ENCODE assay signal across 20 mouse cellular contexts in the genomic region with DNA sequence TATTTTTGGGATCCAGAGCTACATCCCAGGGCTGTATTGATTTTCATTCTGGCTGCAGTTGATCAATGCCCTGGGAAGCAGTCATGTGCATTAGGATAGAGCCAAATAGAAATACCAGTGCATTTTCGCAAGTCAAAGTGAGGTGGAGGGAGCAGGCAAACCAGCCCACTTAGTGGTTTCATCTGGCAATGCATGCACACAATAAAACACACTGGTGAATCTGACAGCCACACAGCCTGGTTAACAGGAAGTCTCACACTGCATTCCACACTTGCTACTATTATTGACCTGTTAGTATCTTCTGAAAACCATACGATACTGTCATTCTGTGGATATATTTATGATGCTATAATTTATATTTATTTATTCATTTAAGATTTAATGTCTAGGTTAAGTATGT.
DNase-seq lines count a peak whose midpoint lies in the region; ATAC-seq and TF ChIP-seq lines count a peak whose summit lies in the region.
"Had no signal": no experiment of that assay in that cellular context is flagged by ENCODE, and none has a peak within 500 bp of the region (broad histone marks: within the 10 kb centered on the region; RNA-seq: fewer than 3 reads in every experiment).

No protein-coding gene starts in this region.

- no peaks in the 10 kb centered on the region for H3K36me3 ChIP-seq in kidney, embryonic 16.5 days (ENCODE audit: insufficient read depth, low read length)
- H3K36me3 ChIP-seq in midbrain, postnatal 0 days (ENCODE audit: insufficient read depth, low read length), result no peaks in the 10 kb centered on the region
- no peaks in the 10 kb centered on the region for H3K36me3 ChIP-seq in midbrain, embryonic 13.5 days
- H3K36me3 ChIP-seq: embryonic facial prominence, embryonic 10.5 days; embryonic facial prominence, embryonic 12.5 days; forebrain, embryonic 15.5 days had no signal

- peak; percentile 21; the same call in 1 of the 2 replicates for TF ChIP-seq CTCF in midbrain, postnatal 0 days (IDR thresholded peaks at IDR 0.05)

- DNase-seq in kidney, postnatal 25 days, result no peak
- peak; percentile 3 for DNase-seq in midbrain, postnatal 0 days (ENCODE audit: low spot score)
- DNase-seq in retina, postnatal 1 day, result peak; percentile 3
- DNase-seq in frontal cortex, postnatal 10 days (ENCODE audit: low spot score in 2 of 2), result no peak
- DNase-seq: adrenal gland, adult 2 months; adrenal gland, postnatal 10 days; adrenal gland, postnatal 25 days; cerebellum, adult 11-12 months; cerebellum, adult 2 months; cerebellum, adult 9-10 months; cerebellum, postnatal 10 days; cerebellum, postnatal 25 days had no signal

- H3K27ac ChIP-seq in kidney, embryonic 16.5 days (ENCODE audit: low read length), result no peak overlapping the region
- H3K27ac ChIP-seq in midbrain, postnatal 0 days (ENCODE audit: low read depth, low read length), result no peak overlapping the region
- no peak overlapping the region for H3K27ac ChIP-seq in midbrain, embryonic 13.5 days
- H3K27ac ChIP-seq: embryonic facial prominence, embryonic 10.5 days; embryonic facial prominence, embryonic 12.5 days; forebrain, embryonic 13.5 days; forebrain, embryonic 15.5 days had no signal

- H3K4me2 ChIP-seq in kidney, embryonic 16.5 days (replicated peaks; ENCODE audit: low read depth, low read length), result no peak overlapping the region
- no peak overlapping the region for H3K4me2 ChIP-seq in midbrain, postnatal 0 days (ENCODE audit: low read depth, low read length, poor library complexity, severe bottlenecking)
- H3K4me2 ChIP-seq in midbrain, embryonic 13.5 days (replicated peaks), result no peak overlapping the region
- H3K4me2 ChIP-seq: embryonic facial prominence, embryonic 12.5 days; forebrain, embryonic 13.5 days; forebrain, embryonic 15.5 days had no signal

- 62% methylated on average over 2 of the region's 2 CpGs for WGBS in kidney, embryonic 16.5 days
- WGBS in midbrain, postnatal 0 days, result 81% methylated on average over 2 of the region's 2 CpGs
- WGBS in midbrain, embryonic 13.5 days, result 87% methylated on average over 2 of the region's 2 CpGs

- H3K9me3 ChIP-seq in kidney, embryonic 16.5 days (ENCODE audit: low read length), result no peaks in the 10 kb centered on the region
- H3K9me3 ChIP-seq in midbrain, postnatal 0 days (ENCODE audit: low read length), result no peaks in the 10 kb centered on the region
- H3K9me3 ChIP-seq in midbrain, embryonic 13.5 days, result no peaks in the 10 kb centered on the region
- H3K9me3 ChIP-seq: embryonic facial prominence, embryonic 10.5 days; embryonic facial prominence, embryonic 12.5 days; forebrain, embryonic 13.5 days; forebrain, embryonic 15.5 days had no signal

- peak; percentile 73; the same call in 1 of the 2 replicates for ATAC-seq in kidney, embryonic 16.5 days (ENCODE audit: low FRiP score, low TSS enrichment)
- ATAC-seq in midbrain, postnatal 0 days (ENCODE audit: low FRiP score), result no peak
- ATAC-seq in midbrain, embryonic 13.5 days, result no peak
- peak; percentile 75 to 77; a peak in 2 of 4 replicates for ATAC-seq in hematopoietic stem cell, adult 5-6 weeks (replicated peaks in 1 of 2; ENCODE audit: insufficient read depth in 1 of 2, low FRiP score in 2 of 2, low TSS enrichment in 1 of 2, low read depth in 1 of 2, poor library complexity in 2 of 2, severe bottlenecking in 2 of 2)
- no peak for ATAC-seq in monocyte, adult 5-6 weeks (replicated peaks; ENCODE audit: insufficient number of reproducible peaks, low FRiP score, low TSS enrichment, poor library complexity, severe bottlenecking)
- ATAC-seq: forebrain, embryonic 13.5 days; forebrain, embryonic 15.5 days had no signal

- H3K27me3 ChIP-seq in kidney, embryonic 16.5 days (ENCODE audit: insufficient read depth, low read length), result no peaks in the 10 kb centered on the region
- H3K27me3 ChIP-seq in midbrain, postnatal 0 days (ENCODE audit: insufficient read depth, low read length), result no peaks in the 10 kb centered on the region
- H3K27me3 ChIP-seq in midbrain, embryonic 13.5 days, result no peaks in the 10 kb centered on the region
- H3K27me3 ChIP-seq: embryonic facial prominence, embryonic 12.5 days; forebrain, embryonic 13.5 days; forebrain, embryonic 15.5 days had no signal

- H3K4me3 ChIP-seq in kidney, embryonic 16.5 days (ENCODE audit: low read length), result no peak overlapping the region
- no peak overlapping the region for H3K4me3 ChIP-seq in midbrain, postnatal 0 days (ENCODE audit: low read depth, low read length)
- H3K4me3 ChIP-seq in midbrain, embryonic 13.5 days (replicated peaks), result no peak overlapping the region
- H3K4me3 ChIP-seq: embryonic facial prominence, embryonic 10.5 days; embryonic facial prominence, embryonic 12.5 days; forebrain, embryonic 13.5 days; forebrain, embryonic 15.5 days had no signal

- no peaks in the 10 kb centered on the region for H3K4me1 ChIP-seq in kidney, embryonic 16.5 days (ENCODE audit: insufficient read depth, low read length)
- no peaks in the 10 kb centered on the region for H3K4me1 ChIP-seq in midbrain, postnatal 0 days (ENCODE audit: insufficient read depth, low read length)
- H3K4me1 ChIP-seq in midbrain, embryonic 13.5 days (replicated peaks), result no peaks in the 10 kb centered on the region
- H3K4me1 ChIP-seq: embryonic facial prominence, embryonic 10.5 days; embryonic facial prominence, embryonic 12.5 days; forebrain, embryonic 13.5 days; forebrain, embryonic 15.5 days had no signal

- no peak overlapping the region for H3K9ac ChIP-seq in kidney, embryonic 16.5 days (replicated peaks; ENCODE audit: low read length)
- no peak overlapping the region for H3K9ac ChIP-seq in midbrain, postnatal 0 days (replicated peaks; ENCODE audit: low read length, poor library complexity, severe bottlenecking)
- no peak overlapping the region for H3K9ac ChIP-seq in midbrain, embryonic 13.5 days (replicated peaks)
- H3K9ac ChIP-seq: embryonic facial prominence, embryonic 12.5 days; forebrain, embryonic 13.5 days; forebrain, embryonic 15.5 days had no signal

Comparison
In these comparisons a context has a peak if more than half of its experiments do, and no peak if none do; other contexts are left out.
1. ATAC-seq: peak in kidney, embryonic 16.5 days (single experiment) and hematopoietic stem cell, adult 5-6 weeks (2 of 2); none in midbrain, postnatal 0 days (single experiment), midbrain, embryonic 13.5 days (single experiment) and monocyte, adult 5-6 weeks (single experiment).
2. DNase-seq: peak in midbrain, postnatal 0 days (single experiment) and retina, postnatal 1 day (single experiment); none in kidney, postnatal 25 days (0 of 2) and frontal cortex, postnatal 10 days (0 of 2).